Mouse (Mus musculus) heart, embryonic 14.5 days (tissue): ENCODE measurements around the gene Opcml. TPM values are rescaled to one million over a fixed set of nuclear protein-coding genes. Genes with fewer than 3 reads are reported as not detected.

ENCODE experiments used
- ATAC-seq: fragments of 200-750 bp; cut with Nextera tagmentation; 2 replicates; pipeline ENCODE4 v1.8.0; 2017; ENCODE audit warnings: low read depth, moderate TSS enrichment; ENCODE audit not compliant: insufficient number of reproducible peaks, insufficient read depth, low FRiP score
- H3K27ac ChIP-seq, 2 experiments: fragments of 200-500 bp in 1 of 2; fragments of 300-500 bp in 1 of 2; sonication (generic) in 1 of 2; replicated peaks in 1 of 2; 2 replicates each; pipeline ENCODE4 v1.5.1; 2012 to 2014; ENCODE audit warnings: low read depth in 2 of 2, low read length in 2 of 2, control low read depth in 1 of 2, mild to moderate bottlenecking in 1 of 2, mixed read lengths in 1 of 2; ENCODE audit not compliant: control insufficient read depth in 1 of 2, insufficient read depth in 1 of 2
- H3K27me3 ChIP-seq: fragments of 300-500 bp; sonication (generic); 2 replicates; pipeline ENCODE4 v1.6.1; 2014; ENCODE audit warnings: mild to moderate bottlenecking, low read length, control low read depth; ENCODE audit not compliant: control insufficient read depth, insufficient read depth
- H3K36me3 ChIP-seq: fragments of 300-500 bp; sonication (generic); 2 replicates; pipeline ENCODE4 v1.6.1; 2014; ENCODE audit warnings: mild to moderate bottlenecking, control low read depth, low read length, mixed read lengths; ENCODE audit not compliant: control insufficient read depth, insufficient read depth
- H3K4me1 ChIP-seq, 2 experiments: fragments of 200-500 bp in 1 of 2; fragments of 300-500 bp in 1 of 2; sonication (generic) in 1 of 2; 2 replicates each; pipeline ENCODE4 v1.6.1; 2012 to 2014; ENCODE audit warnings: low read length in 2 of 2, control low read depth in 1 of 2, mixed read lengths in 1 of 2; ENCODE audit not compliant: control insufficient read depth in 2 of 2, insufficient read depth in 2 of 2
- H3K4me2 ChIP-seq: fragments of 300-500 bp; sonication (generic); 2 replicates; pipeline ENCODE4 v1.6.1; 2014; ENCODE audit warnings: mild to moderate bottlenecking, low read length
- H3K4me3 ChIP-seq, 2 experiments: fragments of 200-500 bp in 1 of 2; fragments of 300-500 bp in 1 of 2; sonication (generic) in 1 of 2; 2 replicates each; pipeline ENCODE4 v1.5.1; 2012 to 2014; ENCODE audit warnings: low read length in 2 of 2, mild to moderate bottlenecking in 2 of 2, control low read depth in 1 of 2, low read depth in 1 of 2, moderate library complexity in 1 of 2; ENCODE audit not compliant: control insufficient read depth in 1 of 2, insufficient read depth in 1 of 2
- H3K9ac ChIP-seq: fragments of 300-500 bp; sonication (generic); 2 replicates; pipeline ENCODE4 v1.6.1; 2014; ENCODE audit warnings: mild to moderate bottlenecking, low read length
- H3K9me3 ChIP-seq: fragments of 300-500 bp; sonication (generic); 2 replicates; pipeline ENCODE4 v1.6.1; 2016; ENCODE audit warnings: low read length, control low read depth; ENCODE audit not compliant: control insufficient read depth
- WGBS: fragments of 180-500 bp; shearing (Covaris S2); extraction: QIAGEN DNeasy Blood & Tissue Kit; methylation state at CpG from one replicate; pipeline ENCODE4 v1.1.7; 2014; 5-methylcytosine and 5-hydroxymethylcytosine counted together
- polyA plus RNA-seq: library from polyadenylated mRNA; unstranded; fragments of >200 nt; fragmentation: Nextera tagmentation; extraction: Ambion mirVana; gene quantifications from 2 replicates; pipeline ENCODE4 v1.2.1, GENCODE M21; 2014

Gene Opcml
- polyA plus RNA-seq, 1 experiment from 2014 or later, result 1.6 TPM

- no peak overlapping the region for H3K9ac ChIP-seq
- H3K9me3 ChIP-seq, result no peaks in the 10 kb centered on the region
- ATAC-seq, result no peak
- no peak overlapping the region for H3K4me3 ChIP-seq
- no peaks in the 10 kb centered on the region; a peak in 1 of 4 replicates for H3K4me1 ChIP-seq
- H3K27ac ChIP-seq, result no peak overlapping the region
- no peaks in the 10 kb centered on the region for H3K27me3 ChIP-seq
- 59% methylated on average over 2 of the region's 2 CpGs for WGBS
- H3K4me2 ChIP-seq, result no peak overlapping the region
- no peaks in the 10 kb centered on the region for H3K36me3 ChIP-seq
These were observed 853.5 kb downstream of the Opcml start for GRCm38 (mm10) chr9:28644063-28644462.

- Histone ChIP-seq H3K9me3 (no peaks in the 10 kb centered on the region), H3K36me3 (no peaks in the 10 kb centered on the region), H3K4me1 (no peaks in the 10 kb centered on the region), H3K4me2 (no peak overlapping the region), H3K4me3 (no peak overlapping the region), H3K9ac (no peak overlapping the region), H3K27ac (no peak overlapping the region), H3K27me3 (no peaks in the 10 kb centered on the region)
- WGBS, result 66% methylated on average over 4 of the region's 4 CpGs
- no peak for ATAC-seq
These were observed 859.5 kb downstream of the Opcml start for GRCm38 (mm10) chr9:28650089-28650488.

- no peak for ATAC-seq
- Histone ChIP-seq H3K4me3 (no peak overlapping the region), H3K4me1 (no peaks in the 10 kb centered on the region), H3K9ac (no peak overlapping the region), H3K27me3 (no peaks in the 10 kb centered on the region), H3K4me2 (no peak overlapping the region), H3K9me3 (no peaks in the 10 kb centered on the region), H3K36me3 (no peaks in the 10 kb centered on the region), H3K27ac (no peak overlapping the region)
- WGBS, result 80% methylated on average over 2 of the region's 2 CpGs
These were observed 869.4 kb downstream of the Opcml start for GRCm38 (mm10) chr9:28659996-28660395.

GRCm38 (mm10) chr9:28662882-28663281 lies 872.3 kb downstream of the Opcml start:
- 88% methylated on average over 3 of the region's 3 CpGs for WGBS

GRCm38 (mm10) chr9:28680309-28680708 lies 889.7 kb downstream of the Opcml start:
- no peak overlapping the region for H3K27ac ChIP-seq
- no peak overlapping the region for H3K4me2 ChIP-seq
- WGBS, result 69% methylated on average over 1 of the region's 1 CpGs
- no peak overlapping the region for H3K9ac ChIP-seq
- no peaks in the 10 kb centered on the region for H3K9me3 ChIP-seq
- H3K4me1 ChIP-seq, result no peaks in the 10 kb centered on the region
- no peak for ATAC-seq
- no peak overlapping the region for H3K4me3 ChIP-seq
- H3K36me3 ChIP-seq, result no peaks in the 10 kb centered on the region
- H3K27me3 ChIP-seq, result no peaks in the 10 kb centered on the region

More at GRCm38 (mm10) chr9:28662882-28663281, 872.3 kb downstream of the Opcml start:
- no peaks in the 10 kb centered on the region for H3K27me3 ChIP-seq
- ATAC-seq, result no peak
- no peak overlapping the region for H3K4me2 ChIP-seq
- no peak overlapping the region for H3K4me3 ChIP-seq
- no peaks in the 10 kb centered on the region for H3K36me3 ChIP-seq
- no peak overlapping the region for H3K9ac ChIP-seq
- no peak overlapping the region for H3K27ac ChIP-seq
- no peaks in the 10 kb centered on the region for H3K4me1 ChIP-seq
- H3K9me3 ChIP-seq, result no peaks in the 10 kb centered on the region

GRCm38 (mm10) chr9:28681252-28682037 lies 890.9 kb downstream of the Opcml start:
- Histone ChIP-seq H3K27me3 (no peaks in the 10 kb centered on the region), H3K4me1 (no peaks in the 10 kb centered on the region), H3K4me3 (no peak overlapping the region), H3K27ac (no peak overlapping the region), H3K4me2 (no peak overlapping the region), H3K36me3 (no peaks in the 10 kb centered on the region), H3K9ac (no peak overlapping the region), H3K9me3 (no peaks in the 10 kb centered on the region)
- no peak for ATAC-seq
- WGBS, result 74% methylated on average over 6 of the region's 6 CpGs

GRCm38 (mm10) chr9:28683951-28684470 lies 893.4 kb downstream of the Opcml start:
- WGBS, result 63% methylated on average over 5 of the region's 5 CpGs
- no peak overlapping the region for H3K9ac ChIP-seq
- H3K27ac ChIP-seq, result no peak overlapping the region
- no peaks in the 10 kb centered on the region for H3K36me3 ChIP-seq
- no peak overlapping the region for H3K4me2 ChIP-seq
- no peaks in the 10 kb centered on the region for H3K27me3 ChIP-seq
- ATAC-seq, result no peak
- no peak overlapping the region for H3K4me3 ChIP-seq
- no peaks in the 10 kb centered on the region for H3K4me1 ChIP-seq
- no peaks in the 10 kb centered on the region for H3K9me3 ChIP-seq
